Mouse (Mus musculus) kidney, postnatal 14 days (tissue): ENCODE measurements around the gene Lrrk1.

ENCODE experiments used
- DNase-seq: peaks from one replicate; pipeline ENCODE4 v3.0.0; 2022; ENCODE audit warnings: mixed read lengths

The Lrrk1 gene

DNA sequence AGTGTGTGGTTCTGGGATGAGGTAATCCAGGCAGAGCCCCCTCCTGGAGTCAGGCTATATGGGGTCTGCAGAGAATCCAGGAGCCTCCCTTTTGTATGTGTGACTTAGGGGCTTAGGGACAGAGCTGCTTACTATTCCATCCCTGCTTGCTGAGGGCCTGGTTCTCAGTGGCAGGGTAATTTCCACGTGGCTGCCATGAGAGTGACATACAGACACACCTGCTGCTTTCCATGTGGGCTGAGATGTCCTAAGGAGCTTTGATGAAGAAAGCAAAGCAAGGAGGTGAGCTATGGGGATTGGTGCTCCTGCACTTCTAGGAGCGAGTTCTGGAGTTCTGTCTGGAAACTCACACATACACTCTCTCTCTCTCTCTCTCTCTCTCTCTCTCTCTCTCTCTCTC is 139.1 kb downstream of the Lrrk1 start:
- no peak for DNase-seq

DNA sequence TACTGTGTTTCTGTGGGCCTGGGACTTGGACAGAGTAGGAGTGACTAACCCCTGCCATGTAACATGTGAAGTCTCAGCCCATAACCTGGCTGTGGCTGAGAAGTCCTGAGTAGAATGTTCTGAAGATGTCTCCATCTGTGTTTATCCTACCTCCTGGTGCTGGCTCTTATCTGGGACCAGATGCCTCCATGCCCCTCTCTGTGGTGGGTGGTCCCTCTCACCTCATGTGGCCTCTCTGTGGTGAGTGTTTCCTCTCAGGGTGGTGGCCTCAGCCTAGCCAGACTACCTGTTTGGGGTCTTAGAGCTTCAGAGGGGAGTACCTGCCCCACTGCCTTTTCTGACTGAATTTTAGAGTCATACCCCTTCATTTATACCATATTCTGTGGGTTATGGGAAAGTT is 139.9 kb downstream of the Lrrk1 start:
- no peak for DNase-seq

DNA sequence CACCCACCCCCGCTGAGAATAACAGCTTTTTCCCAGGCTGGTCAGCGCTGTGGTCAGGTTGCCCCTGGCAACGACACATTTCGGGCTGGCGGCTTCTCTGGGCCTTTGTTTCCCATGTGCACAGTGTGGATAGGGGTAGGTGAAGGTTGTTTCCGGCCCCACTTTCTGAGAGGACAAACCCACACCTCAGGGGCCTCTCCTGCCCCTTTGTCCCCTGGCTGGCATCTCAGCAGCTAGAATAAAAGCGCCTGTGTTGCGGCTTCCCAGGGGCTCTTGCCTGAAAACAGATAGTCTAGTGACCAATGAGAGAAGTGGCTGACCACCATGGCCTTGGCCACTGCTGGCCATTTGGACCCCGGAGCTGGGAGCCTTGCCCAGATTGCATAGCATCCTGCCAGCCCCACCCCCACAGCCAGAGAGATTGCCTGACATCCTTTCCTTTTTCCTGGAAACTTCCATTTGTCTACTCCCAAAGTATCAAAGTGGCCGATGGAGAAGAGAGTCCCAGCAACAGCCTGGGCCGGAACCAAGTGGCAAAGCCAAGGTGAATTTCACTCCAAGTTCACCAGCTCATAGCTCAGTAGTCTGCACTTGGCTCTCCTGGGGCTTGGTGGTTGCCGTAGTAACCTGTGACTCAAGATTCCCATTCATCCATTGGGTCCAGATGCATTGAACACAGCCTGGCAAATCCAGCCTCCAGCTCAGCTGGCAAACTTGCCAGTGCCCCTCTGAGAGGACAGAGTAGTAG is 140.7 kb downstream of the Lrrk1 start:
- no peak for DNase-seq

DNA sequence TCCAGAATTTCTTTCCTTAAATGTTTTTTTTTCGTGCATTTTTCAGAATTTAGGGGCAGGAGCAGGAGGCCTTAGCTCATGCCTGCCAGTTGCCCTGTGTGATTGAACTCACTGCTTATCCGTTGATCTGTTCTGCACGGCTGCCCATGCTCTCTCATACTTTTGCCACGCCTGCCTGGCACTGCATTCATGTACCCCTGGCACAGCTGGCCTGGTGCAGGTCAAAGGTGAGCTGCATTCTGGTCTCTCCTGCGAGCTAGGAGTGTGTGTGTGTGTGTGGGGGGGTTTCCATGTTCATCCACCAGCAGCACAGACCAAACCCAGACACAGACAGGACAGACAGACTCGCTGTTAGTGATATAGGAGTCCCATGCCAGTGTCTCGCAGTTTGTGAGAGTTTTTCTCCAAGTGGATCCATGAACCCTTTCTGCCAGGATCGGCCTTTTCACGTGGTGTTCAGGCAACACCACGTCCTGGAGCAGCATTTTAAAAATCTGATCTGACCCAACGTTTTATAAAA is 141.4 kb downstream of the Lrrk1 start:
- peak; percentile 40 for DNase-seq

DNA sequence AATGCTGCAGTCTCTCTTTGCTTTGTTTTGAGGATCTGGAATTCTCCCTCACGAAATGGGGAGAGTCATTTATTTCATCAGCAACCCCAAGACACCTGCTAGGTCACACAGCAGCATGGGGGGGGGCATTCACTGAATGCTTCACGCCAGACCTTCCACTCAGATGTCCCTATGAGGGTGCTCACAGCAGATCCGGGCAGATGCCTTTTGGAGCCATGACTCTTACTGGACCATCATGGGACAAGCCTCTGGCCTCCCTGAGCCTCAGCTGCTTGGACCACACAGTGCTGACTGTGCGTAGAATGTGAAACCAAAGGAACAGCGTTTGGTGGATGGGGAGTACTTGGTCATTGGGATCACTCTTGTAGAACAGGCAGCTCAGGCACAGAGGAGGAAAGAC is 142.5 kb downstream of the Lrrk1 start:
- no peak for DNase-seq

DNA sequence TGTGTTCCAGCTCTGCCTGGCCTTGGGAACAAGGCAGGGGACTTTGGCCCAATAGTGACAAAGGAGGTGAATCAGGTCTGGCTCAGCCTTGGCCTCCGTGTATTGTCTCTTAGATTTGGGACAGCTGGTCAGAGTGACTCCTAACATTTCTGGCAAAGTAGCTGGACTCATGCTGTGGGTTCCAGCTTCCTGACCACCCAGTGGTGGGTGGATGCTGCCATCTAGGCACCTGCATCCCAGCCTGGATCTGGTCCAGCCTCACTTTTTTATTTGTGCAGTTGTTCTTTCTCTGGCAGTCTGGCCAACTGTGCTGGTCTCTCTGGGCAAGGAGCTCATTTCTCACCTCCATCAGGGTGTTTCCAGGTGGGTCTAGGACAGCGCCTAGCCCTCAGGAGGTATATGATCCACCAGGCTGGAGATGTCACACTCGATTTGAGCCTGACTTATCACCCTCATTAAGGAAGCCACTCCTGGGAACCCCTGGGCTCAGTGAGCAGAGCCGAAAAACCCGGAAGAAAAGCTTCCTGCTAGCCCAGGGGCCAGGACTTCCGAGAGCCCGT is 144.3 kb downstream of the Lrrk1 start:
- no peak for DNase-seq

DNA sequence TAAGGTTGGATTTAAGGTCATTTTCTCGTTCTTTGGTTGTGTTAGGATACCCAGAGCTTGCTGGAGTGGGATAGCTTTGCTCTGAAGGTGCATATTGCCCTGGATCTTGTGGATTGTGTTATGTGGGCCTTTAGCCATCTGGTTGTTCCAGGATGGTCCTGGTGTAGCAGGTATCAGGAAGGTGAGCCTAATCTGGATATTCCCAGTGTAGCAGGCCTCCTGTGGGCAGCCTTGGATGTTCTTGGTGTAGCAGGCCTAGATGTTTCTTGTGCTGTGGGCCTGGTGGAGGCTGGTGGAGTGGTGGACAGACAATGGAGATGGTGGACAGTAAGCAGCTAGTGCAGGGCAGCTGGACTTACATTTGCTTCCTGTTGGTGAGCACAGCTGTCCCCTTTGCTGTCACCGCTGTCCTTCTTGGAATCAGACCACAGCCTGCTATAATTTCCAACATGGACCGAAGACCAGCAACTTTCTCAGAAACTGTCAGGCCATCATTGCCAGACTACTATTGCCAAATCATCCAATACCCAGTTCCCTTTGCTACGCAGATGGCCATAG is 146.2 kb downstream of the Lrrk1 start:
- no peak for DNase-seq

DNA sequence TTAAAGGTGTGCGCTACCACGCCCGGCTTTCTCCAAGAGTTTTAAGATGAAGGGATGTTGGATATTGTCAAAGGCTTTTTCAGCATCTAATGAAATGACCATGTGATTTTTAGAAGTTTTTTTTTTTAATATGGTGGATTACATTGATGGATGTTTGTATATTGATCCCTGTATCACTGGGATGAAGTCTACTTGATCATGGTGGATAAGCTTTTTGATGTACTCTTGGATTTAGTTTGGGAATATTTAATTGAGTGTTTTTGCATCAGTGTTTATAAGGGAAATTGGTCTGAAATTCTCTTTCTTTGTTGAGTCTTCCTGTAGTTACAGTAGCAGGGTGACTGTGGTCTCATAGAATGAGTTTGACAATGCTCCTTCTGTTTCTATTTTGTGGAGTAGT is 150.0 kb downstream of the Lrrk1 start:
- DNase-seq = no peak

DNA sequence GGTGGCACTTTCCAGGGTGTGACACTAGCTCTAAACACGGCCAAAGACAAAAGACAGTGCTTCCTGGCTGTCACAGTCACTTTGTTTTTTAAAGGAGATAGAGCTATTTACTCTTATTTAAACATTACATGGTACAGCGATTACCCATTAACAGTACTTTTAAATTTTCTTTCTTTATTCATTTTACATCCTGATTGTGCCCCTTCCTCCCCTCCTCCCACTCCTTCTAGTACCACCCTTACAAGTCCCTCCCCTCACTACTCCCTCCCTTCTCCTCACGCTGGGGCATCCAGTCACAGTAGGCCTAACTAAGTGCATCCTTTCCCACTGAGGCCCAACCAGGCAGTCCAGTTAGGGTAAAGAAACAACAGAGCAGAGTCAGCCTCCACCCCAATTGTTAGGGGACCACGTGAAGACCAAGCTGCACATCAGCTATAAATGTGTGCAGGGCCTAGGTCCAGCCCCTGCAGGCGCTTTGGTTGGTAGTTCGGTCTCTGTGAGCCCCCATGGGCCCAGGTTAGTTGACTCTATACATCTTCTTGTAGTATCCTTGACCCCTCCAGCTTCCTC is 154.1 kb downstream of the Lrrk1 start:
- DNase-seq = no peak

DNA sequence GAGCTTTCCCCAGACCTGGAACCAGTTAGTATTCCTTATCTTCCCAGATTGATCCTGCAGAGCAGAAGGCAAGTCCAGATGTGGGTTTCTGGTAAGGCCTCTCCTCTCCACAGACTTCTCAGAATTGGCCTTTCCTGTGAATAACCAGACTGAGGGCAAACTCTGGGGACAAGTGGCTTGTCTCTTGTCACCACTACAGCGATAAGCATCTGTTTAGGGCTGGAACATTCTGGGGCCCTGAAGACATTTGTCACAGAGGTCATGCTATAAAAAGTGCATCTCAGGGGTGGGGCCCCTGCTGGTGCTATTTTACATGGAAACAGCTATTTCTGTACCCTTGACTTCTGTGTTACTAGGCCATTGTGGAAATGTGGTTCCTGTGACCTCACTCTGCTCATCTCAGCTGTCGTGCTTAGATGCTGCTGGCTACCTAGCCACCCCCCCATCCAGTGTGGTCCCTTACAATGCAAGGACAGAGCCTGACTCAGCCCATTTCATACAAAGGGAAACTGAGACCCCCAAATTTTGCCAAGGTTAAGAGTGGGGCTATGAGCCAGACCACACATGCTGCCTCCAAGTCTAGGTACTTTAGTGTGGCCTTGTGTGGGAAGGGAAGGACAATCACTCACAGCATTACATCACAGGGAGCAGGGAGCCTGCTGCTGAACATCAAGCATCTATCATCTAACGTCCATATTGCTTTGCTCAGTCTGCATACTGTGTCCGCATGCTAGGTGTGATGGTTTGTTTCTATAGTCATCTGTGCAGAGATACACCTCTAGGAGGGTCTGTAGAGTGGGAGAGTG is 154.8 kb downstream of the Lrrk1 start:
- DNase-seq = no peak

DNA sequence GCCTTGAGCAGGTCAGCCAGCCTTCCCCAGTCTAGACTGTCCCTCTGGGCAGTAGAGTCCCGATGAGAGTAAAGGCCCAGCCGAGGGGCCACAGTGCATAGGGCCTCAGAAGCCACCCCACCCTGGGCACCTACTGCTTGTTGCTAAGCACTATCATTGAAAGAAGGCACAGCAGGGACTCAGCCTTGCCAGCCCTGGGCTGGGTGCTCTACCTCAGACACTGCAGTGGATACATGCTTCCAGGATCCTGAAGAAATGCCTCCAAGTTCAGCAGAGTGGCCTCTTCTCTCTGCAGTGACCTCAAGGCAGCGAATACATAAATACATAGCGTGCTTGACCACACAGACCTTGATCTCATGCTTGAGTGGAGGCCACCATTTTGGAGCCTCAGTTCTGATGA is 156.3 kb downstream of the Lrrk1 start:
- DNase-seq = no peak

DNA sequence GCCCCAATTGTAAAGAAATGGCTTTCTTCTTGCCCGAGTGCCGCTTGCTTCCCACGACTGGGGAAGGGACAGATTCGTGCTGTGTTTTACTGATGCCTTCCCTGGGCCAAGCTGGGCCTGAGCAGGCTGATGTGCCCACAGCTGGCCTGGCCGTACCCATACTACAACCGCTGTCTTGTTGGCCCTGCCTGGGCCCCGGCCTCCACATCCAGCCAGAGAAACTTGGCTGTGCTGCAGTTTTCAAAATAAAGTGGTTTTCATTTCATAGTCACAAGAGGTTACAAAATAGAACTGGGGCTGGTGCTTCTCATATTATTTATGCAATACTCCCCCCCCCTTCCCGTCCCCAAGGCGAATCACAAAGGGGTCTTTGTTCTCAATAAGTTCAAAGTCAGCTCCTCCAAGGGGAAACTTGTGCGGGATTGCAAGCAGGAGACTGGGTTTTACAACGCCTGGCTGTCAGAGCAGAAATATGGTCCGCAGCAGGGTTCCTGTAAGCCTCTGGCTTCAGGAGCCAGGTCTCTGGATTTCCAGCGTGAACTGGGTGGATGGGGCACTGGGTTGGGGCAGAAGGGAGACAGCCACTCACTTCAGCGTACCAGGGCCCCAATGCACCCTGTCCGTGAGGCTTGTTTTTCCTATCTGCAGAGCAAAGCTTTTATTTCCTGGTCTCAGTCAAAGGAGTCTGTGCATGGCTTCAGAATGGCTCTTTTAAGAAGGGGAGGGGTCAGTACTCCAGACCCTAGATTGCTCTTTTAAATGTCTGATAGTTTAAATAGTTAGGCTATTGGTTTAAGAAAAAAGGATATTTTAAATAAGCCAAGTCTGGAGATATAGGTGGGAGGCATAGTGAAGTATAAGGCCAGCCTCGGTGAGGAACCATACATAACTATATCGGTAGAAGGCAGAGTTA is 157.3 kb downstream of the Lrrk1 start:
- no peak for DNase-seq

DNA sequence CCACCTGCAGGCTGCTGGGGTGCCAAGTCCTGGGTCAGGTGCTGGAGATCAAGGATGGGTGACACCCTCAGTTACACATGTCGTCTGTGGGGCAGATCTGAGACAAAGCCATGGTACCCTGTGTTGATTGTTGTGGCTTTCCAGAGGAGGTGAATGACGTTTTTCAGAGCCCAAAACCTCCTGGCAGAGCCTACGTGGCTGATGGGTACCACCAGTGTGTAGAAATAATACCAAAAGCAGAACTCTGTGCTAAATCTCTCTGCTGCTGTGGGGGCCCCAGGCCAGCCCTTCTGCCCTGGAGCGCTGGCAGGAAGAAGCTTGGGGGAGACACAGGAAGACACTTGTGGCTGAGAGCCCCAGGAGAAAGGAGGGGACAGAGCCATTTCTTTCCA is 157.9 kb downstream of the Lrrk1 start:
- DNase-seq = no peak

DNA sequence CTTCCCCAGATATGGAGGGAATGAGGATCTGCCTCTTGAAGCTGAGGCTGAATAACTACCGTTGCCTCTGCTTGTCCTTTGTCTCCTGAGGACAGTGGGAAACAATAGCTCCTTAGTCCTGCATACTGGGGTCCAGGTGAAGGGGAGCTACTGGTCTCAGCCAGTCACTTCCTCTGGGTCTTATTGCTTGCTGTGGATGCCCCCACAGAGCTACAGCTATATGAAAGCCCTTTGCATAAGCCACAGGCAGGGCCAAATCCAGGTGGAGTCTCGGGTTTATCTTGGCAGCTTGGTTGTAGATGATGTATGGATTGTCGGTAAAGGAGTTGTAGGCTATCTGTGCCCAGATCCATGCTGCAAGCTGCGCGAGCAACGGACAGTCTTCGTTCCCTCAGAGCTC is 158.7 kb downstream of the Lrrk1 start:
- DNase-seq = no peak

DNA sequence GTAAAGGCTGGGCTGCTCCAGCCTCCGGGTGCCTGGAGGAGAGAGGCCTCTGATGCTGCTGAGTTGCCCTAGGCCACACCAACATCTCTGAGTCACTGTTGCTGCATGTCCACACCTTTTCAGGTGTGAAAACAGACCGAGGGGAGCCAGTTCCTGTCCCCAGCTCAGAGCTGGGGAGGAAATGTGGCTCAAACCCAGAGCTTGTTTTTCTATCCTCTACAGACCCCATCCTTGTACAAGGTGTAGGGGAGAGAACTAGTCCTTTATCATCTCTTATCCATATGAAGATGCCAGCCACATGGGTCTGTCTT is 159.6 kb downstream of the Lrrk1 start:
- no peak for DNase-seq

DNA sequence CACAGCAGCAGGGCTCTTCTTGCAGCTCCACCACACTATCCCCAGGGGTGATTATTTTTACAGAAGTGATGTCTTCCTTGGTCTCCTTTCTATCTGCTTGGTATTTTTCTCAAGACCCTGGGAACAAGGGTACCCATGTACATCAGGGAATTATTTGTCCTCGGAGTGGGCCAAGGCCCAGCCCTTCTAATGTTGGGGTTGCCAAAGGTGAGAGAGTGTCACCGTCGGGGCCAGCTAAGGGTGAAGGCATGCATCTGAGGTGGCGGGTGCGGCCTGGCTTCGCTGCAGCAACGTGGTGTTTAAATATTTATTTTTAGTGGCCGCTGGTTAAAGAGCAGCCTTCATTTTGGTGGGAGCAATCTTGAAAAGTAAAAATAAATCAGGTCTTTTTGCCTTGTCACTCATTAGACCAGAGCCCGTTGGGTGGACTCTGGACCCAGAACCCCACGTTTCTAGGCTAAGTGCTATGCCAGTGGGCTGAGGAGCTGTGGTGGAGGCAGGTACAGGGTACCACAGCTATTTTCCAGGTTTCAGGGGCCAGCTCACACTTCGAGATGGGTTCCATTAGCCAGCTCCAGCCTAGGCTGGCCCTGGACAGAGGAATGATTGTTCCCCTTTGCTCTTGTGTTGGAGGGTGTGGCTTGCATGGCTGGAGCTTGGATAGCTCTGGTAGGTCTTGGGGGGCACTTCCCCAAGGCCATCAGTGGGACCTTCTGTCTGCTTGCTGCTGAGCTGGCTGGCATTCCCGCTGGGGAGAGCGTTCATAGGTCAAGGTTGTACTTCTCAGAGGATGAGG is 160.1 kb downstream of the Lrrk1 start:
- DNase-seq = peak; percentile 27

DNA sequence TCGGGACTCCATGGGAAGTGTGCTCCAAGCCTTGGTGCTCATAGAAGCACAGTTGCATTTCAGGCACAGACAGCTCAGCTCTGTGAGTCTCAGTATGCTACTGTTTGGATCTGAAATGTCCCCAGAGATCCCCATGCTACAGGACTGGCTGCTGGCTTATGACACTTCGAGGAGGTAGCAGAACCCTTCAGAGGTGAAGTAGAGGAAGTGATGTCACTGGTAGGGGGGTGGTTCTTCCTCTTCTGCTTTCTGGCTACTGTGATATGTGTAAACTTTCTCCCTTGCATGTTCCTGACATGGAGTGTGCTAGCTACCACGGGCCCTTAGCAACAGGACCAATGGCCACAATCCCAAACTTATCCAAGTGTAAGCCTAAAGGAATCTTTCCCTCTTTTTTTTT is 162.3 kb downstream of the Lrrk1 start:
- DNase-seq = no peak

DNA sequence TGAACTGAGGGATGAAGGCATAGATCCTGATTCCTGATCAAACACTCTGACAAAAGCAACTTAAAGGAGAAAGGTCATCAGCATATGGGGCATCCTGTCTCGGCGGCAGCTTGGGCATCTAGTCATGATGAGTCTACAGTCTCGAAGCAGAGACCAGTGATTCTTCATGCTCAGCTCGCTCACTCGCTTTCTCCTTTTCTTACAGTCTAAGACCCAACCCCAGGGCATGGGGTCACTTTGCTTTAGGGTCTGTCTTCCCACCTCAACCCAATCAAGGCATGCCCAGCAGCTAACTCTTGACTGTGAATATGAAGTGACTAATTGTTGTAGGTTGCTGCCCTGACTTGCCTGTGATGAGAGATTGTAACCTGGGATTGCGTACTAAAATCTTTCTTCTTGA is 163.6 kb downstream of the Lrrk1 start:
- DNase-seq = no peak

DNA sequence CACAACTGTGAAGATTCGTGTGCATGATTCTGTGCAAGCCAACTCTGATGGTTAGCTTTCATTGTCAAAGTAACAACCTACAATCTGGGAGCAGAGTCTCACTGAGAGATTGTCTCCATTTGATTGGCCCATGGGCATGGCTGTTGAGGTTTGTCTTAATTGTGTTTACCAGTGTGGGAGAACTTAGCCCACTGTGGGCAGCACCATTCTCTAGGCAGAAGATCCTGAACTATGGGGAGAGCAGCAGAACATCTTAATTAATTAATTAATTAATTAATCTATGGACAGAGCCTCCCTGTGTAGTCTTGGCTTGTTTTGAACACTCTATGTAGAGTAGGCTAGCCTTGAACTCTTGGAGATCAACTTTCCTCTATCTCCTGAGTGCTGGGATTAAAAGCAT is 164.4 kb downstream of the Lrrk1 start:
- no peak for DNase-seq

DNA sequence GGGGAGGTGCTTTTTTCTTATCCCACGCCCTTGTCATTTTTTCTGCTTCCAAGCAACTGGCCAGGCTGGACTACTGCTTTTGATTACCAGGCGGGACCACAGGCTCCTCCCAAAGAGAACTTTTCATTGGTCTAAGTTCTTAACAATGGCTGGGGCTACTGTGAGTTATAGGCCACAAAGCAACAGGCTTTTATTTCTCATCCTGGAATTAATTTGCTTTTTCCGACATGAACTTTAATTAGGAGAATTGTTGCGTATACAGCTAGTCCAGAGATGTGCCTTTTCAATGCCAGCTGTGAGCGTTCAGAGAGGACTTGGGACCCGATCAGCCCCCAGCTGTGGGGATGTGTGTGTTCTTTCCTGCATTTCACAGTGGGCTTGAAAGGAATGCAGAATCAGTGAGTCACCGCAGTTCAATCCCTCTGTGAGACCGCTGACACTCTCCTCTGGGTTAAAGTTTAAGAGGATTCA is 165.5 kb downstream of the Lrrk1 start:
- DNase-seq = peak; percentile 69

DNA sequence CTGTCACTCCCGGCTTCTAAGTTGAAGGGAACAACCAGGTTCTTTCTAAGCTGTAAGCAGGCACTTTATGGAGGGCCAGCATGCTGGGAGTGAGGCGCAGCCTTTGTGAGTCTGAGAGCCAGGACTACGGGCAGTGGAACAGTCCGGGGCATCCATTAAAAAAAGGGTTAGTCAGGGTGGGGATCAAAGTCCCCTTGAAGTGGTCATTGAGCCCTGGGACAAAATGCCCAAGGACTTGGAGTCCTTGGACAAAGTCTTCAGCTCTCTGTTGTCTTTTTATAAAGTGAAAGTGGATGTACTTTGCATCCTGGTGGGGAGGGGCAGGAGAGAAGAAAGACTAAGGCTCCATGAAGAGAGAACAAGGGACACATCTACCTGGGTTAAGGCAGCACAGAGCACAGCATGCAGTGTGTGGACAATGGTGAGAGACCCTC is 168.3 kb downstream of the Lrrk1 start:
- DNase-seq = peak; percentile 42
